Mouse (Mus musculus) heart, embryonic 15.5 days (tissue): ENCODE results near the gene Pip4k2b. TPM values are rescaled to one million over a fixed set of nuclear protein-coding genes. Genes with fewer than 3 reads are reported as not detected.

Experiments
- ATAC-seq: fragments of 200-750 bp; cut with Nextera tagmentation; replicated peaks from 2 replicates; pipeline ENCODE4 v1.8.0; 2017; ENCODE audit warnings: low read depth, moderate TSS enrichment; ENCODE audit not compliant: insufficient number of reproducible peaks, insufficient read depth, low FRiP score
- H3K27ac ChIP-seq: fragments of 300-500 bp; sonication (generic); 2 replicates; pipeline ENCODE4 v1.5.1; 2015; ENCODE audit warnings: mild to moderate bottlenecking, inconsistent platforms
- H3K27me3 ChIP-seq: fragments of 300-500 bp; sonication (generic); 2 replicates; pipeline ENCODE4 v1.6.1; 2015; ENCODE audit warnings: inconsistent platforms
- H3K36me3 ChIP-seq: fragments of 300-500 bp; sonication (generic); 2 replicates; pipeline ENCODE4 v1.6.1; 2015; ENCODE audit warnings: mild to moderate bottlenecking, inconsistent platforms
- H3K4me1 ChIP-seq: fragments of 300-500 bp; sonication (generic); replicated peaks from 2 replicates; pipeline ENCODE4 v1.6.1; 2015; ENCODE audit warnings: inconsistent platforms
- H3K4me2 ChIP-seq: fragments of 300-500 bp; sonication (generic); 2 replicates; pipeline ENCODE4 v1.6.1; 2015; ENCODE audit warnings: inconsistent platforms, mild to moderate bottlenecking, moderate library complexity
- H3K4me3 ChIP-seq: fragments of 300-500 bp; sonication (generic); 2 replicates; pipeline ENCODE4 v1.5.1; 2015; ENCODE audit warnings: mild to moderate bottlenecking, inconsistent platforms
- H3K9ac ChIP-seq: fragments of 300-500 bp; sonication (generic); 2 replicates; pipeline ENCODE4 v1.6.1; 2015; ENCODE audit warnings: mild to moderate bottlenecking, inconsistent platforms
- H3K9me3 ChIP-seq: fragments of 300-500 bp; sonication (generic); replicated peaks from 2 replicates; pipeline ENCODE4 v1.6.1; 2016; ENCODE audit warnings: inconsistent platforms
- WGBS: fragments of 180-500 bp; shearing (Covaris S2); methylation state at CpG from one replicate; pipeline ENCODE4 v1.1.7; 2015; ENCODE audit warnings: mixed read lengths; 5-methylcytosine and 5-hydroxymethylcytosine counted together
- polyA plus RNA-seq: library from polyadenylated mRNA; unstranded; fragments of >200 nt; fragmentation: Nextera tagmentation; extraction: Ambion mirVana; gene quantifications from 2 replicates; pipeline ENCODE4 v1.2.1, GENCODE M21; 2015

Gene Pip4k2b
- polyA plus RNA-seq, 1 experiment from 2014 or later: 0.82 TPM

DNA sequence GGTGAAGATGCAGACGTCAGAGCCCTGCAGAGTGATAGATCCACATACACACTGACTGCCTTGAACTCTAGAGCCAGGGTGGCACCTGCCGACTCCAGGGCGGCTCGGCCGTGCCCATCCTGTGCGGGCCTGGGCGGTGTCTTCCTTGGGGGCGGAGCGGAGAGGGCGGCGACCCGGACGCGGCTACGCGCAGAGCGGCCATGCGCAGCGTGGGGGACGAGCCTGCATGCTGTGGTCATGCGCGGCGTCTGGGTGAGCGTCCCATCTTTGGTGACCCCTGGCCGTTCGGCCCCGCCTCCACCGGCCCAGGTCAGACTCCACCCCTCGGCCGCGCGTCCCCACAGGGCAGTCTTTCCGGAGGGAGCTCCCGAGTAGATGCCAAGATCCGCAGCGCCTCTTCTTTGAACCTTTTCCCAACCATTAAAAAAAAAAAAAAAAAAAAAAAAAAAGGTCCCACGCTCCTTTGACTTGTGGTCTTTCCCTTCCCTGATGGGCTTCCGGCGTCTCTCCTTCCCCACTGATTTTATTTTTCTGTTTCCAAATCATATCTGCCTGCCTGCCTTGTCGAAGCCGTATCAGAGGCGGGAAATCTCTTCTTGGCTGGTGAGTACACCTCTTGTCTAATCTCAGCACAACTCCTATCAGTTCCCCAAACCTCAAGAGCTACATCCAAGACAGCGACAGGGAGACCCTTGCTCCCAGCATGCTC lies 58.7 kb downstream of the Pip4k2b start, which contains the start of gene Cisd3:
Gene Cisd3, plus strand, starts transcription at position 214 of the 709 bp plus-strand sequence.
- Histone ChIP-seq H3K27me3 (no peaks in the 10 kb centered on the region), H3K27ac (peak within 1 kb of the TSS; percentile 82), H3K9ac (peak within 1 kb of the TSS; percentile 48), H3K4me3 (peak within 1 kb of the TSS; percentile 46), H3K4me1 (peaks cover 33% of the 10 kb centered on the region), H3K36me3 (peaks cover 37% of the 10 kb centered on the region), H3K9me3 (no peaks in the 10 kb centered on the region), H3K4me2 (peak within 1 kb of the TSS; percentile 79)
- ATAC-seq: peak; percentile 90
- under 1% methylated on average over 42 of the region's 43 CpGs for WGBS

DNA sequence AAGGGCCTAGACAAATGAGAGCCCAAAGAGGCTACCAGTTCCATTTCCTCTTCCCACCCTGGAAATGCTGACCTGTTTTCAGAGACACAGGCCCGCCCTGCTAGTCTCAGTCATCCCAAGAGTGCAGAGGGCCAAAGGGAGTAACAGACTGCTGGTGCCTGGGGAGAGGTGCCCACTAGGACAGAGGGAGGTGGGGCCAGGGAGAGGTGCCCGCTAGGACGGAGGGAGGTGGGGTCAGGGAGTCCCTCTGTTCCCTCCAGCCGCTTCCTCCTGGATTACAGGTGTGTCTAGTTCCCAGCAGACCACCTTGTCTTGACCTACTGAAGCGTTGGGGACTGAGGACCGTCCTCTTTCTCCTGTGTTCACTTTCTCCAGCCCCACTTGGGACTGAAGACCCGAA lies 59.7 kb downstream of the Pip4k2b start:
- 46% methylated on average over 7 of the region's 7 CpGs for WGBS

DNA sequence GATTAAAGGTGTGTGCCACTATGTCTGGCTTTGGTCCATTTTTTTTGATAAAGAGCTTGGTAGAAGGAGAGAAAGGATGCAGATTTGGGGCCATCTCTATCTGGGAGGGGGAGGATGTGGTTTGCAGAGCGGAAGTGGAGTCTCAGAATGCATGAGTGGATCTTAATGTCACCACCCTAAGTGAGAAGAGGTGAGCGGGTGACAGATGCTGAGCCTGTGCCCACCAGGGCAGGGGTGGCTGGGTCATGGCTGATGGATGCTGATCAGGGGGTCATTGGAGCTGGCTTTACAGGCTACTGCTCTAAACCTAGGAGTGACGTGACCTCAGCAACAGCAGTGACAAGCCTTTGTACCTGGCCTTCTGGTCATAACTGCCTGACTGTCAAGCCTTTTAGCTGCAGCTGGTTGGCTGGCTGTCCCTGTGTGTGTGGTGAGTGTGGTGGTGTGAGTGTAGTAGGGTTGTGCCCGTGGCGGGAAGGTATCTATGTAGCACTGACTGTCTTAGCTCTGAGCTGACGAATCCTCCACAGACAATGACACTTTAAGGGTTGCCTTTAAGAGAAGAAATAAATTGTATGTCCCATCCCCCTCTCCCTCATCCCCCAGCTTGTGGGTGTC lies 60.3 kb downstream of the Pip4k2b start:
- Histone ChIP-seq H3K9ac (no peak overlapping the region; the same call in 1 of the 2 replicates), H3K27me3 (no peaks in the 10 kb centered on the region), H3K27ac (peak overlapping the region; percentile 82; the same call in 1 of the 2 replicates), H3K4me2 (no peak overlapping the region), H3K9me3 (no peaks in the 10 kb centered on the region), H3K4me1 (peaks cover 42% of the 10 kb centered on the region), H3K4me3 (no peak overlapping the region), H3K36me3 (peaks cover 38% of the 10 kb centered on the region)
- no peak for ATAC-seq
- WGBS: 75% methylated on average over 6 of the region's 6 CpGs

More for the DNA sequence above, 59.7 kb downstream of the Pip4k2b start:
- Histone ChIP-seq H3K27ac (peak overlapping the region; percentile 82), H3K4me1 (peaks cover 42% of the 10 kb centered on the region), H3K9ac (peak overlapping the region; percentile 9), H3K4me3 (0 out of 2 replicates have a peak overlapping the region, but pooled peaks have one; percentile 46), H3K4me2 (peak overlapping the region; percentile 79; the same call in 1 of the 2 replicates), H3K27me3 (no peaks in the 10 kb centered on the region), H3K9me3 (no peaks in the 10 kb centered on the region), H3K36me3 (peaks cover 38% of the 10 kb centered on the region)
- no peak for ATAC-seq

DNA sequence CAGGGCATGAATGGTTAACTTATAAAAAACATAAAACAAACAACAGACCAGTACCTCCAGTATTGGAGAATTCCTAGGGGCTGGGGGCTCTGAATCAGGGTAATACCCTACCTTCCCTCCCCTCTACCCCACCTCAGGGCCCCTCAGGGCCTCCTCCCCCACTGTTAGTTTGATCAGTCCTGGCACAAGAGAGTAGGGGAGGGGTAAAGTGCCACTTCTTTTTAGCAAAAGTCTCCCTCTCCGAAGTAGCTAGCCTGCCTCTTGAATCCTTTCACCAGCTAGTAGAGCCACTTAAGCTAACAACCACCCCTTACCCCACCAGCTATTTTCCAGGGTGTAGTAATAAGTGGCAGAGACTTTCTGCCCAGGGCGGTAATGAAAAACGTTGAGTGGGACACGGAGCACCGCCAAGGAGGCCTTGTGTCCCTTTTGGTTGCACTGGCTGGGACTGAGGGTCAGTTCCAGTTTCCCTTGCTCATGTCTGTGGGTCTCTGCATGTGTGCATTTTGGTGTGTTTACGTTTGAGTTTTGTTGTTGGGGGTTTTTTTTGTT lies 61.9 kb downstream of the Pip4k2b start:
- Histone ChIP-seq H3K27me3 (no peaks in the 10 kb centered on the region), H3K9me3 (no peaks in the 10 kb centered on the region), H3K36me3 (peaks cover 48% of the 10 kb centered on the region), H3K27ac (no peak overlapping the region), H3K9ac (no peak overlapping the region; the same call in 1 of the 2 replicates), H3K4me3 (no peak overlapping the region), H3K4me2 (no peak overlapping the region), H3K4me1 (peaks cover 42% of the 10 kb centered on the region)
- WGBS: 69% methylated on average over 6 of the region's 6 CpGs
- no peak for ATAC-seq

DNA sequence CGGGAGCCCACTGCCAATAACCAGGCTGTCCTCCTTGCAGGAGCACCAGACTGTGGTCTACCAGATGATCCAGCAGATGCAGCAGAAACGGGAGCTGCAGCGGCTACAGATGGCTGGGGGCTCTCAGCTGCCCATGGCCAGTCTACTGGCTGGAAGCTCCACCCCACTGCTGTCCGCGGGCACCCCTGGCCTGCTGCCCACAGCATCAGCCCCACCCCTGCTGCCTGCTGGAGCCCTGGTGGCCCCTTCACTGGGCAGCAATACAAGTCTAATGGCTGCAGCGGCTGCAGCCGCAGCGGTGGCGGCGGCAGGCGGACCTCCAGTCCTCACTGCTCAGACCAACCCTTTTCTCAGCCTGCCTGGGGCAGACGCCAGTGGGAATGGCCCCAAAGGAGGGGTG lies 64.1 kb downstream of the Pip4k2b start:
- Histone ChIP-seq H3K4me2 (0 out of 2 replicates have a peak overlapping the region, but pooled peaks have one; percentile 8), H3K4me1 (peaks cover 26% of the 10 kb centered on the region), H3K36me3 (peaks cover 67% of the 10 kb centered on the region), H3K9ac (peak overlapping the region; percentile 14; the same call in 1 of the 2 replicates), H3K27me3 (no peaks in the 10 kb centered on the region), H3K9me3 (no peaks in the 10 kb centered on the region), H3K4me3 (no peak overlapping the region), H3K27ac (peak overlapping the region; percentile 51)
- peak; percentile 48; the same call in 1 of the 2 replicates for ATAC-seq
- 70% methylated on average over 12 of the region's 12 CpGs for WGBS

DNA sequence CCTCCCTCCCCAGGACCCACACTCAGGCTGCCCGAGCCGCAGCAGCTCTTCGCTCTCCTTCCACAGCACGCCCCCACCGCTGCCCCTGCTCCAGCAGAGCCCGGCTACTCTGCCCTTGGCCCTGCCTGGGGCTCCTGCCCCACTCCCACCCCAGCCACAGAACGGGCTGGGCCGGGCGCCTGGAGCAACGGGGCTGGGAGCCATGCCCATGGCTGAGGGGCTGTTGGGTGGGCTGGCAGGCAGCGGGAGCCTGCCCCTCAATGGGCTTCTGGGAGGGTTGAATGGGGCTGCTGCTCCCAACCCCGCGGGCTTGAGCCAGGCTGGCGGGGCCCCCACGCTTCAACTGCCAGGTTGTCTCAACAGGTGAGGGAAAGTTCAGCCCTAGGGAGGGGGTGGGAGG lies 66.2 kb downstream of the Pip4k2b start:
- no peaks in the 10 kb centered on the region for H3K27me3 ChIP-seq
- no peak overlapping the region for H3K4me3 ChIP-seq
- peaks cover 12% of the 10 kb centered on the region for H3K4me1 ChIP-seq
- no peak overlapping the region for H3K9ac ChIP-seq
- H3K4me2 ChIP-seq: no peak overlapping the region
- peaks cover 89% of the 10 kb centered on the region for H3K36me3 ChIP-seq
- ATAC-seq: no peak
- WGBS: 85% methylated on average over 15 of the region's 15 CpGs
- no peaks in the 10 kb centered on the region for H3K9me3 ChIP-seq
- H3K27ac ChIP-seq: no peak overlapping the region

DNA sequence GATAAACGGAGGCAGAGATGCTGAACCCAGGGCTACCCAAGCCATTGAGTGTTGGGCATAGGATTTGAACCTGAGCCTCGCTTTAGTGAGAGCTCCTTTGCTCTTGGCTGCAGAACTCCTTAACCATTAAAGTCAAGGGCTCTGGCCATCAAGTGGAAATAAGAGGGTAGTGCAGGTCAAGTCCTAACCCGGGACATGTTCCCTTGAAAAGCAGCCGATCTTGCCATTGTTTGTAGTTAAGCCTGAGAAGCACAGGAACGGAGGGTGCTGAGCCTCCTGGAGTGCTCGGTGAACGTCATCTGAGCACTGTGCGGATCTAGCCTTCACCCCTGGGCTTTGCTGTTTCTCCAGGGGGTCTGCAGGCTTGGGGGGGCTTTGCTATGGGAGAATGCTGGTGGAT lies 66.7 kb downstream of the Pip4k2b start:
- no peak overlapping the region for H3K4me3 ChIP-seq
- H3K36me3 ChIP-seq: peaks cover 93% of the 10 kb centered on the region
- peaks cover 12% of the 10 kb centered on the region for H3K4me1 ChIP-seq
- WGBS: 73% methylated on average over 8 of the region's 8 CpGs
- H3K27ac ChIP-seq: no peak overlapping the region
- no peaks in the 10 kb centered on the region for H3K9me3 ChIP-seq
- H3K27me3 ChIP-seq: no peaks in the 10 kb centered on the region
- H3K4me2 ChIP-seq: no peak overlapping the region
- ATAC-seq: no peak; the same call in 1 of the 2 replicates
- H3K9ac ChIP-seq: no peak overlapping the region

DNA sequence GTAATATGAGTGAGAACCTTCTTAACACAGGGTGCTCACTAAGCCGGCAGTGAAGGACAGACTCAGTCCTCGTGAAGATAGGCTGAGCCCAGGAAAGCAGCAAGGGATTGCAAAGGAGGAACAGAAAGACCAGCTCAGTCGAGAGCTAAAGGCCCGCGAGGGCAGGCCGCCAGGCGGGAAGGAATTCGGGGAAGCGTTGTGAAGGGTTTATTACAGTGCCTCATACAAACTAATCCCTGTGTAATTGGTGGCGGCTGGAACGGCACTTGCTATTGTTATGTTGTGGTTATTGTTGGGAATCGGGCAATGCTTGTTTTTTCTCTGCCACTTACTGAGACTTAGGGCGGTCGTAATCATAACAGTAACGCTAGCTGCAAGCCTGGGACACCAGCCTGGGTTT lies 67.1 kb downstream of the Pip4k2b start:
- no peak overlapping the region for H3K4me3 ChIP-seq
- no peak for ATAC-seq
- peaks cover 9% of the 10 kb centered on the region for H3K4me1 ChIP-seq
- H3K4me2 ChIP-seq: no peak overlapping the region
- H3K27me3 ChIP-seq: no peaks in the 10 kb centered on the region
- peaks cover 94% of the 10 kb centered on the region for H3K36me3 ChIP-seq
- no peak overlapping the region for H3K9ac ChIP-seq
- WGBS: 70% methylated on average over 15 of the region's 15 CpGs
- no peaks in the 10 kb centered on the region for H3K9me3 ChIP-seq
- no peak overlapping the region for H3K27ac ChIP-seq

DNA sequence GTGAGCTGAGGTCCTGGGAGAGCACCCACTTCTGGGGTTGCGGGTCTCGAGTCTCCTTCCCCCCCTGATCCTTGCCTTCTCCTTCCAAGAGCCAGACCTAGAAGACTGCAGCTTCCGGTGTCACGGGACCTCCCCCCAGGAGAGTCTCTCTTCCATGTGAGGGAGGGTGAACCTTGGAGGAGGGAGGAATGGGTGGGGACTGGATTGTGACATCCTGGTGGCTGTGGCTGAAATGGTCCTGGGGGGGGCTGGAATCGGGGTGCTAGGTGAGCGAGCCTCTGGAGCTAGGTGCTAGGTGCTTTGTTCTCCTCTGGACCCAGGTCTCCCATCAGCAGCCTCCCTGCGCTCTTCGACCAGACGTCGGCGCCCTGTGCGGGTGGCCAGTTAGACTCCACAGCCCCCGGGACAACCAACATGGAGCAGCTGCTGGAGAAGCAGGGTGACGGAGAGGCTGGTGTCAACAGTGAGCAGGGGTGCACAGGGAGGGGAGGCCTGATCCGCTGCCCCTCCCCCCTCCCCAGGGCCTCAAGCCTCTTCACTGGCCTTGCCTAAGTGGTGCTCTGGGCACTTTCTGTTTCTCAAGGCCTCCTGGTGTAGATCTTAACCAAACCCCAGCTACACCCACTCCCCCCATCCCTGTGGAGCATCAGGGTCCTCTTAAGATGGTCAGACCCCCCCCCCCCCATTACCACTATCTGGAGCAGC lies 68.3 kb downstream of the Pip4k2b start:
- H3K27me3 ChIP-seq: no peaks in the 10 kb centered on the region
- no peak overlapping the region for H3K9ac ChIP-seq
- ATAC-seq: no peak
- peaks cover 10% of the 10 kb centered on the region for H3K4me1 ChIP-seq
- peaks cover 94% of the 10 kb centered on the region for H3K36me3 ChIP-seq
- H3K4me3 ChIP-seq: no peak overlapping the region
- no peak overlapping the region for H3K4me2 ChIP-seq
- H3K27ac ChIP-seq: no peak overlapping the region
- 74% methylated on average over 15 of the region's 15 CpGs for WGBS
- H3K9me3 ChIP-seq: no peaks in the 10 kb centered on the region

DNA sequence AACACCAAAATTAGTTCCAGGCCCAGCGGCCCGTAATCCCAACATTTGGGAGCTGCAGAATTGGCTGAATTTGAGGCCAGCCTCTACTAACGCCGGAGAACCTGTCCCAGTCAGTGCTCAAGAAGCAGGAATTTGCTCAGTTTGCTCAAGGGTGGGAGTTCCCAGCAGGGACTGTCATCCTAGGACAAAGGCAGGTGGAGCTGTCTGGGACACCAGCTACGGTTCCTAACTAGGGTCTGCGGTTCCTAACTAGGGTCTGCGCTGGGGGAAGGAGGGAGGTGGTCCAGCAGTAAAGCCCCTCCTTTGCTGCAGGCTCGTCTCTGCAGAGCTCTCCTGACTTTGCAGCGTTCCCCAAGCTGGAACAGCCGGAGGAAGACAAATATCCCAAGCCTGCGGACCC lies 71.4 kb downstream of the Pip4k2b start:
- ATAC-seq: no peak
- H3K4me2 ChIP-seq: no peak overlapping the region
- no peak overlapping the region for H3K27ac ChIP-seq
- no peak overlapping the region for H3K4me3 ChIP-seq
- H3K9me3 ChIP-seq: no peaks in the 10 kb centered on the region
- WGBS: 89% methylated on average over 11 of the region's 11 CpGs
- H3K9ac ChIP-seq: no peak overlapping the region
- H3K36me3 ChIP-seq: peaks cover 81% of the 10 kb centered on the region
- H3K4me1 ChIP-seq: peaks cover 30% of the 10 kb centered on the region
- H3K27me3 ChIP-seq: no peaks in the 10 kb centered on the region

DNA sequence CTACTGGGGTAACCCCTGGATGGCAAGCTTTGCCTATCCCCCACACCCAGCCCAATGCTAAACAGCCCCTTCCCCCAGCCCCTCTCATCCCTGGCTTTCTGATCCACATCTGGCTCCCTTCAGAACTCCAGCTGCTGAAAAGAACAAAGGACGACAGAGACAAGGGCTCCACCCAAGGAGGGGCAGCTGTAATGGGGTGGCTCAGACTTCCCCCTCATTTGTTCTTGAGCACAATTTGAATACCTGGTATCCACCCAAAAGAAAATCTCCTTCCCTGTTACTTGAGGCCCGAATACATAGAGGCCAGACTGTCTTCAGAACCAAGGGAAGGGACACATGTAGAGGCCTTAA lies 73.4 kb downstream of the Pip4k2b start:
- H3K9me3 ChIP-seq: no peaks in the 10 kb centered on the region
- H3K27me3 ChIP-seq: no peaks in the 10 kb centered on the region
- peaks cover 33% of the 10 kb centered on the region for H3K4me1 ChIP-seq
- H3K9ac ChIP-seq: peak overlapping the region; percentile 40
- H3K4me2 ChIP-seq: no peak overlapping the region
- no peak overlapping the region for H3K4me3 ChIP-seq
- ATAC-seq: no peak
- WGBS: 65% methylated on average over 2 of the region's 2 CpGs
- H3K36me3 ChIP-seq: peaks cover 80% of the 10 kb centered on the region
- no peak overlapping the region for H3K27ac ChIP-seq
